Comparison of ENCODE assay signal across 8 mouse cellular contexts in genomic region chr11:37364430-37364829, GRCm38 (mm10).
DNase-seq lines count a peak whose midpoint lies in the region.

No protein-coding gene starts in this region.

- intact Hi-C loops in left cerebral cortex, postnatal 4 days (cut with DNase I) = no loop called here

- DNase-seq in adrenal gland, postnatal 10 days = peak; percentile 4
- no peak for DNase-seq in adrenal gland, adult 18-20 months (ENCODE audit: low spot score in 2 of 2)
- peak; percentile 3 for DNase-seq in lung, postnatal 25 days (ENCODE audit: low spot score)
- no peak for DNase-seq in lung, postnatal 4 days
- DNase-seq in layer of hippocampus, adult 11-12 months (ENCODE audit: low spot score) = peak; percentile 66
- DNase-seq in left cerebral cortex, postnatal 4 days = peak; percentile 4
- no peak for DNase-seq in c-Kit-positive CD71-positive TER-119-positive erythroid progenitor cells, embryonic 14.5 days (ENCODE audit: low spot score)
- no peak for DNase-seq in heart, postnatal 4 days

Comparison
In these comparisons a context has a peak if more than half of its experiments do, and no peak if none do; other contexts are left out.
1. DNase-seq: peak in adrenal gland, postnatal 10 days (single experiment), lung, postnatal 25 days (single experiment), layer of hippocampus, adult 11-12 months (single experiment) and left cerebral cortex, postnatal 4 days (single experiment); none in adrenal gland, adult 18-20 months (0 of 2), lung, postnatal 4 days (0 of 2), c-Kit-positive CD71-positive TER-119-positive erythroid progenitor cells, embryonic 14.5 days (single experiment) and heart, postnatal 4 days (single experiment).